Mouse (Mus musculus) inflammation-experienced regulatory T-cells, adult 16 weeks (primary cell): ENCODE results near the gene Inpp1. TPM values are rescaled to one million over a fixed set of nuclear protein-coding genes. Genes with fewer than 3 reads are reported as not detected.

ENCODE experiments used
- polyA plus RNA-seq: library from polyadenylated mRNA; unstranded; fragments of 100-300 nt; shearing (Covaris generic); gene quantifications from one replicate; pipeline ENCODE4 v1.2.1, GENCODE M21; 2017

The Inpp1 gene
- polyA plus RNA-seq = 131 TPM

GRCm38 (mm10) chr1:52816910-52817812, at the start of gene Inpp1:
Inpp1 (minus strand) TSS chr1:52817688.

GRCm38 (mm10) chr1:52844782-52845665, 27.5 kb upstream of the Inpp1 start, which contains the start of gene Hibch:
Hibch (plus strand) TSS chr1:52844929.

Other genes with a start within 250 kb of the Inpp1 start
- gene Nemp2, start 187.0 kb downstream of the Inpp1 start, polyA plus RNA-seq = 44.4 TPM
- gene Mfsd6, start 90.2 kb downstream of the Inpp1 start, polyA plus RNA-seq = 3.6 TPM
- gene Hibch, start 27.2 kb upstream of the Inpp1 start, polyA plus RNA-seq = 29.9 TPM
- gene 1700019D03Rik, start 202.5 kb upstream of the Inpp1 start, polyA plus RNA-seq = 8.4 TPM
- not detected for gene Mstn, start 244.0 kb upstream of the Inpp1 start, polyA plus RNA-seq